Mouse (Mus musculus): ENCODE data around the gene Znrf4.
A peak's percentile ranks its signal among the peaks of the same experiment; 100 is the strongest.

Gene Znrf4

DNA sequence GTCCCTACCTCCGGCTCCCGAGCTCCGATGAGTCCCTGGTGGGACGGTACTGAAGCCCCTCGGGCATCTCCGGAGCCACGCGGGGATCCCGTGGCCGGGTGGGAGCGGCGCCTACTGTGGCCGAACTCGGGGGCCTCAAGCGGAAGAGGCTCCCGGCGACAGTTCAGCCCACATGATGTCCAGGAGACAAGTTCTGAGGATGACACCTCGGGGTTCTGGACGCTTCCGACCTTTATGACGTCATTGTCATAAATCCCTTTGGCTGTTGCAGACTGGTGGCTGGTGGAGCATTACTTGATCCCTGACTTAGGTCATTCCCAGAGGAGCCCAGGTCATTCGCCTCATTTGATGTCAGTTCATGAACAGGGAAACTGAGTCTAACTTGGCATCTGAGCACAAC, at the start of gene Znrf4:
TSS of gene Znrf4 (minus strand) at position 122 of the 400 bp plus-strand sequence.
- DNase-seq, result no peak

DNA sequence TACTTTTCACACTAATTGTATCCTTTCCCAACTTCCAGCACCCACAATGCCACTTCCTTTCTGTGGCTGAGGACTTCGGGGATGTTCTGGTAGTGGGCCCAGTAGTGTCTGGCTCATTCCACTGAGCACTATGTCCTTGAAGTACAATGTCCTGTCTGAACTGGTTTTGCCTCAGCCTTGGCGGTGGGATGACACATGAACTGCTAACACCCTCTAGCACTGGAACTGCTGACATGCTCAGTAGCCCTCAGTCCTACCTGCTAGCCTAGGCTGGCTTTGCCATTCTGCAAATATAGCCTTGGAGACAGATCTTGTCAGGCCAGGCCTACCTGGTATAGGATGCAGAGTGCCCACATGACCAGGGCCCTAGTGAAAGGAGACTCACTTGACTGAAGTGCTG, 49.6 kb upstream of the Znrf4 start:
- DNase-seq, result no peak

DNA sequence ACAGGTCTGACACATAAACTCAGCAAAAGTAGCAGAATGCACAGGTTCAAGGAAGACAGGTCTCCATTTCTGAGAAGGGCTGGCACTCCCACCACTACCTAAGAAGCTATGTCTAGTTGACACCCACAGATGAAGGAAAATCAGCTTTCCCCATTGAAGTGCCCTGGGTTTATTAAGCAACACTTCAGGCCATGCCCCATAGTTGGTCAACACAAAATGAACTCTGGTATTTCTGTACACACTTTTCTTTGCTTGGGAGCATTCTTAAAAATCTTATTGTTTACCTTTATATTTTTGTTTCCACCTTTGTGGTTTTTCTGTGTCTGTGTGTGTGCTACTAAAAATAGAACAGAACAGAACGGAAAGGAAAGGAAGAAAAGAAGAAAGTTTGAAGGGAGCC, 47.9 kb upstream of the Znrf4 start:
- DNase-seq, result no peak

DNA sequence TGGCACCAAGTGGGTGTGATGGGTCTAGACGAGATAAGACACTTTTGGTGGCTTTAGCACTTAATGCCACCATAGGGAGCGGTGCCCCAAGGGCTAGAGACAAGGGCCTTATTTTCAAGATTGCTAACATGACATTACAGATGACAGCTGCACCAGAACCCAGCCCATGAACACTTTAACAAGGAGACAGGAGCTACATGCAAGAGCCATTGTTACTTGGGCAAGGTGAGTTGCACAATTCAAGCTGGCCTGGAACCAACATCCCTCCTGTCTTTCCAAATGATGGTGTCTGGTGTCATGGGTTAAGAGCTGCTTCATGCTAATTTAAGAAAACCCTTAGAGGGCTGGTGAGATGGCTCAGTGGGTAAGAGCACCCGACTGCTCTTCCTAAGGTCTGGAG, 47.2 kb upstream of the Znrf4 start:
- DNase-seq, result no peak

DNA sequence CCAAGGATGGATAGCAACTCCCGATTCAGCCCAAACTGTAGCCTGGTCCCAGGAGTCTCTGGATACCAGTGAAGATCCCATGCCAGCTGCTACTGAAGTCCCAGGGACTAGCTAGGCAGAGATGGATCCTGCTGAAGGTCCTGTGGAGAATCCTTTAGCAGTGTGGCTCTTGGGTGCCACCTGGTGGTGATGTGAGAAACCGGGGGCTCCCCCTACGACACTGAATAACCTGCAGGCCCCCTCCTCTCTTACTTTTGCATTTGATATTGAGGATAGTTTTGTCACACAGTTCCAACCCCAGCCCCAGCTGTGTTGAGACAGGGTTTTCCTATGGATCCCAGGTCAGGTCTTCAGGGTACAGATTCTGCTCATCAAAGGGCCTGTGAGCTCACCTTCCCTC, 46.2 kb upstream of the Znrf4 start:
- DNase-seq, result peak; percentile 86

DNA sequence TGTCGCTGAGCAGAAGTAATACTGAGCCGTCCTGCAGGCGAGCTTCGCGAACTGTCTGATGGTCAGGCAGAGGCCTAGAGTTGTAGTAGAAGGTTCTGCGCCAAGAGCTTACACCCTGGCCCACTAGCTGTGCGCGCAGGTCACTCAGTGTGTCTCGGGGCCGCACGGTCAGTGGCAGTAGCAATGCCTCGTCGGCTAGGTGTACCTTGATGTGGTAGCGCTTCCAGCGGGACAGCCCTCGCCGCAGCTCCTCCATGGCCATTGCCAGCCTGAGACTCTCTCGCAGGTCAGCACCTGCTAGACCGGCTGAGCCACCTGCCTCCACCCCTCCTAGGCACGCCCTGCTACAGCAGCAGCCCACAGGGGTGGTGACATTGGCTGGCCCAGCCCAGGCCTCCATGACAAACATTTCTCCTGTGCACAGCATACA, 41.9 kb upstream of the Znrf4 start, which contains the start of gene Gm20219:
TSS of gene Gm20219 (minus strand) at position 266 of the 430 bp plus-strand sequence.
- no peak for DNase-seq

DNA sequence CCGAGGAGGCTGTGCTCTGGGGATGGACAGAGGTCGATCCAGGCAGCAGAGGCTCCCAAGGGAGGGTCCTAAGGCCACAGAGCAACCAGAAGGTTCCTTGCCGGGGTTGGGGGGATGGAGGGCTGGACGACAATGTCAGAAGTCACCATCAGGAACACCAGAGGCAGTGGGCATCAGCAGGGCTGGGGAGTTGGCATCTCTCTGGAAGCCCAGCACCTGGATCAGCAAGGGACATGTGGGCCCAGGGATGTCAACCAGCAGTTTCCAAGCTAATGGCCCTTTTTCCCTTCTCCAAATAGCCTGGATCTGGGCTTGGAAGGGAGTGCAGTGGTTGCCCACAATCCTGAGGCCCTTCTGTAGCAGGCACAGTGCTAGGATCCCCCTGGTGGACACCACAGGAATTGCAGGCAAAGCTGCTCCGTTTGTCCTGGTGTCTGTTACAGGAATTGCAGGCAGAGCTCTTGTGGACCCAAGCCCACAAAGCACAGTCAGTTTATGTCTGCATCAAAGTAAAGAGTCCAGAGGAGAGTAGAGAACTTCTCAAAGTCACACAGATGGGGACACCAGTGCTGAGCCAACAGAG, 40.6 kb upstream of the Znrf4 start:
- DNase-seq, result peak; percentile 83

DNA sequence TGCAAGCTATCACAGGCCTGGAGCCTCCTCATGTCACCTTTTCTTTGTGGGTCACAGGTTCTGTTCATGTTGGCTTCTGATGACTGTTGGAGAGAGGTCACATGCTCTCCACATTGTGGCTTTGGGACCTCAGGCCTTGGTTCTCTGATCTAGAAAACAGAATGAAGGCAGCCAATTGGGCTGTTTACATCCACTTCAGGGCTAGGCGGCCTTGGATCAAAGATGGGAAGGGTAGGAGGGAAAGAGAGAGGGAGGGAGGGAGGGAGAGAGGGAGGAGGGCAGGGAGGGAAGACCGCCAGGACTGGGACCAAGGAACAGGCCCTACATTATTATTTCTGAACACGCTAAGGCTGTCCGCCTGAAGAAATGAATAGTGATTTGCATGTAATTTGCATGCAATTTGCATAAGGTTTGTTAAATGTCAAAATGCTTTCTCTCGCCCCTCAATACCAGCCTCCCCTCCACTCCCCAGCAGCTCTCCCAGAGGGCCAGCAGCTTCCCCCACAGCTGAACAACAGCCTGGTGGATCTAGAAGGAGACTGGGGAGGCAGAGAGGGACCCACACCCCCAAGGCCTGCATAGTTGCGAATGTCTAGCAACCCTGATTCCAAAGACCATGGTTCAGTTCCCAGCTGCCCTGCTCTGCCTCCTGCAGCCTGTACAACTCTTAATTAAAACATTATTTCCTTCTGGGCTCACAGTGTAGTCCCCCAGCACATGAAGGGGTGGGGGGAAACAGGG, 39.8 kb upstream of the Znrf4 start:
- DNase-seq, result peak; percentile 3

DNA sequence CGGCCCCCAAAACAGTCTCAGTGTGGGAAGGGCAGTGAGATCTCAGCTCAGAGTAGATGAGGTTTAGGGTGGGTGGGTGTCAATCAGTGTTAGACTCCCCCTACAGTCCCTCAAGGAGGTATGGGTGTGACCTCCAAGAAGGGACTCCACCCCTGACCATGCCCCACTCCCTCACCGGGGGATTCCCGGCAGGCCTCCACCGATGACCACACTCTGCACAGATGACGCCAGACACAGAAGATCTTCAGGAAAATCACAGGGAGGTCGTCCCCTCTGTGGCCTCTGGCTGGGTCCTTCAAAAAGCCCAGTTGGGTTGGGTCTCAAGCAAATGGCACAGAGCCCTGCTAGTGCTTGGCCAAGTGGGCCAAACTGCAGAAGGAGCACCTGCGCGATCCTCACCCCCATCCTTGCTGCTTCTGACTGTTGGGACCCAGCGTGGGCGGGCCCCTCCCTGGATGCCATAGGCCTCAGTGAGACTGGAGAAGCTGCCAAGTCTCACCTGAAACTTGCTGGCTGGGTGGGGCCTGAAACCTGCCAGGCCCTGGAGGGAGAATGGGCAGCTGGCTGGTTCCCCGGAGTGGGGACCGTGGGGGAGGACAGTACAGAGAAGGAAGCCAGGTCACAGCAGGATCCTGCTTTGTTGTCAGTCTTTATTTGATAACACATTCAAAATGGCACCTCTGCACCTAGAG, 38.7 kb upstream of the Znrf4 start:
- DNase-seq, result no peak

DNA sequence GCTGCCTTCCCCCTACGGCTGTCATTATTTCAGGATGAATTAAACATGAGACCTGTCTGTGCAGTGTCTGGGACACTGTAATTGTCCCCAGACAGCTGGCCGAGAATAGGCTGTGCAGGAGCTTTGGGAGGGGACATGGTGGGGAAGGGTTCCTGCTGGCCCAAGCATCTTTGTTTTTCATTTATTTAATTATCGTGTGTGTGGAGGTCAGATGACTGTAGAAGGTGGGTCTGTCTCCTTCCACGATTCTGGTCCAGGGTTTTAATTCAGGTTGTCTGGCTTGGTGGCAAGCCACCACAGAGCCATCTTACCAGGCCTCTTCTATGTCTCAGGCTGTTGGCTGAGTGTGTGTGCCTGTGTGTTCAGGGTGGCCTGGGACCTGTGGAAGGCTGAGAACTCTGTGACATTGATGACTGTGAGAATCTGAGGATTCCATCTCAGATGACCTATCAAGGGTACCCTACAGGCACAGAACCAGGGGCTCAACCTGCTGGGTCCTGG, 36.4 kb upstream of the Znrf4 start:
- no peak for DNase-seq

DNA sequence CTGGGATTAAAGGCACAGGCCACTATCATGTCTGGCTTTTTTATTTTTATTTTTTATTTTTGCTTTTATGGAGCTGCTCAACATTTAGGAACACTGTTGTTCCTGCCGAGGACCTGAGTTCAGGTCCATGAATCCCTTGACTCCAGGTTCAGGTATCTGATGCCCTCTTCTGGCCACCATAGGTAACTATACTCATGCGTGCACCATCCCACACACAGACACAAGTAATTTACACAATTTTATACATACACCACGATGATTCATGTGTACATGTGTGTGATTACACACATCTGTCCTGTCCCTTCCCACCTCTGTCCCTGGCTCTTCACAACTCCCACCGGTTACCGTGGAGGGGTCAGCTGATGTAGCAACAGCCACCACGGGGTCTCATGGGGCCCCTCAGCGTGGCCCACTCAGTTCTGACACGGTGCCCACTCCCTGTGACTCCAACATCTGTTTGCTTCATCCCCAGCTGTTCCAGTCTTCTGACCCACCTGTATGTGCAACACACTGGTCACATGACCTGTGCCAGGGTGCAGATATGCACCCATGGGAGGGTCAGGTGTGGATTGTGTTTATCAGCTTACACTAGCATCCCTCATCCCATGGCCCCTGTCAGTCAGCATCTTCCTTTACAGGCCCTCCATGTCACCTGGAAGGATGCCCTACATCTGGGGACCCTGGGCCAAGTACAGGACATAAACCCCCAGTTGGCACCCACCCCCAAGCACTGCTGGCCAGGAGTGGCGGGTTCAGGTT, 35.8 kb upstream of the Znrf4 start:
- DNase-seq, result no peak

DNA sequence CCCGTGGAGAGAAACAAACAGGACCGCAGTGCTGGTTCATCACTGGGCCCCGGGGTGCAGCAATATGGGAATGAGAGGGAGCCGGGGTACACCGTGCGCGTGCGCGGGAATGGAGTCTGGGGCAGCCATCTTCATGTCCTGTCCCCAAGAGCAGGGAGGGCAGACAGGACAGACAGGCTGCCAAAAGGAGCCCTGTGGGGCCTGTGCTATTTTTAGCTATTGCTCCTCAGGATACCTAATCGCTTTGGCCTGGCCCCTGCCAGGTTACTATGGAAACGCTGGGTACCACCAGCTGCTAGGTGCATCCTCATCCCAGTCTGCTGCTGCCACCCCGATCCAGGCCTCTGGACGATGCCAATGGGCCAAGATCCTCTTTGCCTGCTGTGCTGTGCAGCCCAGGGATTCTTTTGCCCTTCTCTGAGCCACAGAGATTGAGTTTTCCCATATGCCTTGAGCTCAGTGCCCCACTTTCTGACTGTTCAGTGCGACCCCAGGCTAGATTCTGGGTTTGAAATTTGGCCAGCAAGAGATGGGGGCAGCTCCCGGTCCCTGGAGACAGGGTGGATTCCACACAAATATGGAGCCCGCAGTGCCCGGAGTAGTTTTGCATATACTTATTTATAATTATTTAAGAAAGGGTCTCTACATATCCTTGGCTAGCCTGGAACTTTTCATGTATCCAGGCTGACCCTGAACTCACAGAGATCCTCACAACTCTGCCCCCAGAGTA, 35.0 kb upstream of the Znrf4 start:
- DNase-seq, result no peak

DNA sequence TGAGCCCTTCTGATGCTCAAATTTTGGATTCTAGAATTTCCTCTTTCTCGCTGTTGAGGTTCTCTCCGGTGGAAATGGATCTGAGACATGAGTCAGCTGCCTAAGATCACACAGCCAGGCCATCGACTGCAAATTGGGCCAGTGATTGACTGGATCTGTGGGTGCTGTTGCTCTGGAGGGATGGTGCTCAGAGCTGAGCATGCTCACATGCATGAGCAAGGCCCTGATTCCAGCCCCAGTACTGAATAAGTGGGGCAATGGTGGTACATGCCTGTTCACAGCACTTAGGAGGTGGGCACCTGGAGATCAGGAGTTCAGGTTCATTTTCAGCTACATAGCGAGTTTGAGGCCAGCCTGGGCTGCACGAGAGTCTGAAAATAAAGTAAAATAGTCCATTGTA, 34.3 kb upstream of the Znrf4 start:
- DNase-seq, result no peak

DNA sequence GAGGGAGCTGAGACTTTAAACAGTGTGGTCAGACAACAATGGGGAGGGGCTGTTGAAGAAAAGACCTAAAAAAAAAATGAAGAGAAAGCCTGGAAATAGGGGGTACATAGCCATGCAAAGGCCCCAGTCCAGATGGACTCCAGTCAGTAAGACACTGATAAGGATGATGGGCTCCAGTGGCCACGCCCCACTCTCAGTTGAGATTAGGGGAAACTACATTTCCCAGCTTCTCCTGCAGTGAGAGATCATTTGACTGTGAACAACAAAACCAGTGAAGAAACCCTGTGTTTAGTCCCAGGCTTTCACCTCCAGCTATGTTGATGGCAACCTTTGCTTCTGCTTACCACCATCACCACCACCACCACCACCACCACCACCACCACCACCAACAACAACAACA, 33.7 kb upstream of the Znrf4 start:
- no peak for DNase-seq

DNA sequence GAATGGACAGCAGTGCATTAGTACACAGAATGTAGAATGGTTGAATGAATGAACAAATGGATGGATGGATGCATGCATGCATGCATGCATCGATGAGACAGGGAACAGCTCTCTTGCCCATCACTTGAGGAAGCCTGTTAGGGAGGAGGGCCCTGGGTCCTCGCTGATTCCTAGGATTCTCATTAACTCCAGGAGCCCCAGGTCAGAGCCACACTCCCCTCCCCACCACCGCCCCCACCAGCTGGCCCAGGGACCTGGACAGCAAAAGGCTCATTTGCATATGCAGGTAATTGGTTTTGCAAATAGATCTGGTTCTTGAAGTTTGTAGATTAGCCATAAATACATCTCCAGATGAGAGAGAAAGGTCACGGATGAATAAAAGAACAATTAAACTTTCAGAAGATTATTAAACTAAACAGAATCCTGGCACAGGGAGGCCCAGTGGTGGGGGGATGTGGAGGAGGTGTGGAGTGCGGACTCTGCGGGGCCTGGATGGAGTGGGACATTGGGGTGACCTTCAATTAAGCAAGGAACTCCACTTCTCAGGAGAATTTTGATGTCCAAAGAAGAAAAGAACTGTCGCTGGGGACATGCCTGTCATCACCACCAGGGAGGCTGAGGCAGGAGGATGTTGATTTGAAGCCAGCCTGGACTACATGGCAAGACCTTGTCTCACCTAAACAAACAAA, 32.6 kb upstream of the Znrf4 start:
- no peak for DNase-seq

DNA sequence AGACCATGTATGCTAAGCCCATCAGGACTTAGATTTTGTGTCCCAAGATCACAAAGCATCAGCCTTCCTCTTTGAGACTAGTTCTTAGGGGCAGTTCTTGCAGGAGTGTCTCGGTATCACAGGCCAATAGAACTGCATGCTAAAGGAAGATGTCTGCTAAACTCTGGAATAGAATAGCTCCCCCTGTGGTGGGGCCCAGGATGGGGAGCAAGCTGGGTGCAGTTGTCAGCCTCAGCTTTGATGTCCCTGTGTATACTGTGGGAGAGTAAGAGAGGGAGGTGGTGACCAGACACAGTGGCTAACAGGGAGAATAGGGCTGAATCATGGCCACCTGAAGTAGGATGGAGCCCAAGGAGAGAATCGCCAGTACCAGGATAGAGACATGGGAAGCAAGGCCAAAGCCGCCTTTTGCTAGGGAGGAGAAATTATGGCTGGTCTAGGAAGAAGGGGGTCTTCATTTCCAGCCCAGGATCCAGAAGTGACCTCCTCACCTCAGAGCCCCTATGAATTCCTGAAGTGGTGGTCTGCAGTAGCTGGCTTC, 31.5 kb upstream of the Znrf4 start:
- DNase-seq, result peak; percentile 53

DNA sequence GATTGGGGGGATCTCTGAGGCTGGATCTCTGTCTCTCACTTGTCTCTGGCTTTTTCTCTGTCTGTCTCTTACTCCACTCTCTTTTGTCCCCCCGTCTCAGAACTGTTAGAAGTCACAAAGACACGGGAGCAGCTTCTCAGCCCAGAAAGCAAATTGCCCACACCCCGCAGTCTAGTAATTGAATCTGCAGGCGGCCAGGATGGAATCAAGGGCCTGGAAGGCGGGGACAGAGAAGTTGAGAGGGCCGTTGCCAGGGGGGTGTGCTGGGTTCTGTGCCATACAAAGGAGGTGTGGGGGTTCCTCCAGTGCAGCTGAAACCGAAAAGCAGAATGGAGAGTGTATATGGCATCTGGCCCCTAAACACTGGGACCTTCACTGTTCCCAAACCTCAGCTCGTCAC, 30.5 kb upstream of the Znrf4 start:
- no peak for DNase-seq

DNA sequence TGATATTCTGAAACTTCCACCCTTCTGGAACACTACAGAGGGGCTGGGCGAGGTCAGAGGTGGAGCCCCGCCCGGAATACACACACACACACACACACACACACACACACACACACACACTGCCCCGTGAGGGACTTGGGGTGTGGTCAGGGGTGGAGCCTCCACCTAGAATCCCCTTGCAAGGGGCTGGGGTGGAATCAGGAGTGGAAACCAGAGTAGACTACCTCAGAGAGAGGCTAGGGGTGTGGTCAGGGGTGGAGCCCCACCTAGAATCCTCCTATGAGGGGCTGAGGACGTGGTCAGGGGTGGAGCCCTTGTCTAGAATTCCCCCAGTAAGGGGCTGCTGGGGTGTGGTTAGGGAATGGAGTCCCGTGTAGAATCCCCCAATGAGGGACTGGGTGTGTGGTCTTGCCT, 28.3 kb upstream of the Znrf4 start:
- no peak for DNase-seq

DNA sequence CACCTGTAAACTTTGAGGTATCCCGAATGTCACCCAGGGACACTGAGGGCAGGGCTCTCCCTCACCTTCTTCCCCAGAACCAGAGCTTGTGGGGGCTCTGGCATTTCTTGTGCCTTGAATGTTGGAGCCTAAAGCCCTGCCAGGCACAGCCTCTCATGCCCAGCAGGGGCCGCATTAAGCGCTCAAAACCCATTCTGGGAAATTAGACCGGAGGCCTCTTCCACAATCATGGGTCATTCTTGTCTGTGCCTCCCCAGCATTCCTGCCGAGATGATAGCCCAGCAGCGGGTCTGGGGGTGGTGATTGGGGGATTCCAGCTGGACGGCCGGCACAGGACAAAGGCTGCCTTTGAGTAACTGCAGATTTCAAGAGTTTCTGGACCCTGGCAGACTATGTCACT, 25.7 kb upstream of the Znrf4 start:
- DNase-seq, result no peak

DNA sequence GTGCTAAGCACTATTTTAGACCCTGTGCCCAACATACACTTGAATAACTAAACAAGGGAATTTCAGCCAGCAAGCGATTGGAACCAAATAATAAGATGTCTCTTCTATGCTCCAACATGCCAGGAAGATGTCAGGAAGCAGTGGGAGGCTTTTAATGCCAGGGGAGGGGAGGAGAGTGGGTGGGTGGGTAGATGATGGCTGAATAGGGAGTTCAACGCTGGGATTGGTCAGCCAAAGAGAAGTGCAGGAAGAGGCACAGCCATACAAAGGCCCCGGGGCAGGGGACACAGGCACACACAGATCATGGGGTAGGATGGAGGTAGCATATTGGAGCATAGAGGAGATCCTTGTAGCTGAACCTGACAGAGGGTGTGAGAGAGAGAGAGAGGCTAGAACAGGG, 24.6 kb upstream of the Znrf4 start:
- DNase-seq, result no peak

DNA sequence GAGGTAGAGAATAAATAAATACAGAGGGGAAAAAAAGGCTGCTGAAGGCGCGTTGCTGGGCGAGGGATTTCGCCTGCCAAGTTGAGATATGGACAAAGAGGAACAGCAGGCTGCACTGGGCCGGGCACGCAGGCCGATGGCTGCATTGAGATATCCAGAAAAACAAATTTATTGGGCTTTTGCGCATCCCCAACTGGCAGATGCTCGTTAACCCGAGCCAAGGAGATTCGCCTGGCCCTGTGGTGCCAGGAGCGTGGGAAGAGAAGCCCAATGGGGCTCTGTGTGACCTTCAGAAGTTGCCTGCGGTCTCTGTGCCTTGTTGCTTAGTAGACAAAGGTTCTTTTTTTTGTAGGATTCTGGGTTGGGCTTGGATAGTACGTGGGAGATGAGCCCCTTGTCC, 24.0 kb upstream of the Znrf4 start:
- DNase-seq, result no peak

DNA sequence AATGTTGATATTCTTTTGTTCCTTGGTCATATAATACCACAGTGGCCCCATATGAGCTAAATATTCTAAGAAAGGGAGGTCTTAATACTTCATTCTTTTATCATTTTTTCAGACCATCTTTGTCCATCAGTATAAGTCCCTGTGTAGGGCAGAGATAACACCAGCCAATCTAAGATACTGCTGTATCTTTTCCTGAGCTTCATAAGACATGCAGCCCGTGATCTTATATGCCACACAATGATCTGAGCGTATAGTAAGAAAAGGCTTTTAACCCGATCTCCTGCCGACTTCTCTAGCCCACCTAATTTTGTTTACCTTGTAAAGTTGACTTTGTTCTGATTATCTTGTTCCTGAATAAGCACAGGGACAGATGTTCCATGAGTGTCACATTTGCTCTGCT, 12.7 kb upstream of the Znrf4 start:
- no peak for DNase-seq

All from thymus, postnatal 4 days (tissue).